Mouse (Mus musculus) midbrain, embryonic 10.5 days (tissue): ENCODE measurements at regions not wholly inside any gene's neighbourhood (a gene's known extent, or its start where the extent isn't known, plus 50 kb on each side); places are given as distances from the start of the nearest gene placed in this dataset.

Source experiments
- DNase-seq: peaks from one replicate; pipeline ENCODE4 v3.0.0-alpha.2; 2017; ENCODE audit warnings: low spot score
- H3K27ac ChIP-seq: fragments of 300-500 bp; sonication (generic); replicated peaks from 2 replicates; pipeline ENCODE4 v1.5.1; 2016; ENCODE audit warnings: mild to moderate bottlenecking
- H3K27me3 ChIP-seq: fragments of 300-500 bp; sonication (generic); 2 replicates; pipeline ENCODE4 v1.6.1; 2016; ENCODE audit warnings: low read depth, mild to moderate bottlenecking; ENCODE audit not compliant: poor library complexity, severe bottlenecking
- H3K36me3 ChIP-seq: fragments of 300-500 bp; sonication (generic); 2 replicates; pipeline ENCODE4 v1.6.1; 2016; ENCODE audit warnings: mild to moderate bottlenecking, moderate library complexity
- H3K4me1 ChIP-seq: fragments of 300-500 bp; sonication (generic); 2 replicates; pipeline ENCODE4 v1.6.1; 2016
- H3K4me3 ChIP-seq: fragments of 300-500 bp; sonication (generic); 2 replicates; pipeline ENCODE4 v1.5.1; 2016; ENCODE audit warnings: mild to moderate bottlenecking, moderate library complexity
- H3K9me3 ChIP-seq: fragments of 300-500 bp; sonication (generic); replicated peaks from 2 replicates; pipeline ENCODE4 v1.6.1; 2016; ENCODE audit warnings: mild to moderate bottlenecking
- WGBS: fragments of 180-500 bp; shearing (Covaris S2); methylation state at CpG from one replicate; pipeline ENCODE4 v1.1.7; 2016; 5-methylcytosine and 5-hydroxymethylcytosine counted together

DNA sequence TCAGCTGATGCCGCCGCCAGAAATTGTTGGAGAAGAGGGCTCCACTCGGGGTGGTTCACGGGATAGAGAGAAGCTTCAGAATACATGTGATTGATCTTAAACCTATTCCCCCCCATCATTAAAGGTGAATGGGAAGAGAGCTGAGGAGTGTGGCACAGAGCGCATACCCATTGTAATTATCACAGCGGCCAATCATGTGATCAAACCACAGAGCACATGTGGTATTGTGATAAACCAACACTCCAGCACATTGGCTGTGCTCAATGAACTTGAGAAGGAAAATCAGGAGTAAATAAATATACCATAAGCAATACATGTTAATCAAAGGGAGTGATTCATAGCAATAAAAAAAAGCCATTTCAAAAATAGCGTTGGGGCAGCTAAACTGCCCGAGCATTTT lies 355.5 kb upstream of the Runx1 start:
- no peaks in the 10 kb centered on the region for H3K36me3 ChIP-seq
- WGBS = 94% methylated on average over 8 of the region's 8 CpGs
- no peak overlapping the region for H3K27ac ChIP-seq

DNA sequence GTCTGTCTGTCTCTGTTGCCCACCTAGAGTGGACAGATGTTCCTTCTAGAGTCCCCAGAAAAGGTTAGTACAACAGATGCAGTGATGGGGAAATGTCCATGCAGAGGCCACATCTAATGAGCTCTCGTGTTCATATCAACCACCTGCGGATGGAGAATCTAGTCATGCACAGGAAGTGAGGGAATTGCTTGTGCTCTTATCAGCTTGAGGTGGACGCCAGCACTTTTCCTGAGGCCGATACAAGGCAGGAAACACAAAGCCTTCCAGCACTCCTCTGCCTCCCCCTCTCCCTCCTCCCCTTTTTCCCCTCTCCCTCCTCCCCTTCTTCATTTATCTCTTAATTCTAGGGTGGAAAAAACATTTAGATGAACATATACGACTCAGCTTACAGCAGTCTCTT lies 354.3 kb upstream of the Runx1 start:
- H3K27me3 ChIP-seq = no peaks in the 10 kb centered on the region
- no peaks in the 10 kb centered on the region for H3K9me3 ChIP-seq
- WGBS = 89% methylated on average over 5 of the region's 5 CpGs
- H3K4me3 ChIP-seq = no peak overlapping the region
- H3K4me1 ChIP-seq = no peaks in the 10 kb centered on the region
- H3K27ac ChIP-seq = no peak overlapping the region
- H3K36me3 ChIP-seq = no peaks in the 10 kb centered on the region
- no peak for DNase-seq

More for the DNA sequence above, 355.5 kb upstream of the Runx1 start:
- no peak overlapping the region for H3K4me3 ChIP-seq
- no peak for DNase-seq
- H3K9me3 ChIP-seq = no peaks in the 10 kb centered on the region
- no peaks in the 10 kb centered on the region for H3K4me1 ChIP-seq
- no peaks in the 10 kb centered on the region for H3K27me3 ChIP-seq

GRCm38 (mm10) chr16:93166667-93167066 lies 340.7 kb upstream of the Runx1 start:
- WGBS = 85% methylated on average over 3 of the region's 3 CpGs
- Histone ChIP-seq H3K4me3 (no peak overlapping the region), H3K9me3 (no peaks in the 10 kb centered on the region), H3K27me3 (no peaks in the 10 kb centered on the region), H3K4me1 (no peaks in the 10 kb centered on the region), H3K27ac (no peak overlapping the region), H3K36me3 (no peaks in the 10 kb centered on the region)
- no peak for DNase-seq

- 85% methylated on average over 8 of the region's 8 CpGs for WGBS
- H3K36me3 ChIP-seq = no peaks in the 10 kb centered on the region
- H3K4me3 ChIP-seq = no peak overlapping the region
- no peaks in the 10 kb centered on the region for H3K9me3 ChIP-seq
- DNase-seq = no peak
- no peaks in the 10 kb centered on the region for H3K4me1 ChIP-seq
- no peaks in the 10 kb centered on the region for H3K27me3 ChIP-seq
- no peak overlapping the region for H3K27ac ChIP-seq
These were observed 332.7 kb upstream of the Runx1 start for GRCm38 (mm10) chr16:93158526-93159226.

GRCm38 (mm10) chr16:93153545-93154329 lies 327.8 kb upstream of the Runx1 start:
- 88% methylated on average over 14 of the region's 14 CpGs for WGBS
- no peaks in the 10 kb centered on the region; the same call in 1 of the 2 replicates for H3K4me1 ChIP-seq
- no peaks in the 10 kb centered on the region for H3K36me3 ChIP-seq
- no peaks in the 10 kb centered on the region for H3K9me3 ChIP-seq
- no peaks in the 10 kb centered on the region for H3K27me3 ChIP-seq
- DNase-seq = no peak
- H3K27ac ChIP-seq = no peak overlapping the region
- H3K4me3 ChIP-seq = no peak overlapping the region

GRCm38 (mm10) chr16:93152765-93153489 lies 327.0 kb upstream of the Runx1 start:
- H3K27ac ChIP-seq = no peak overlapping the region
- WGBS = 60% methylated on average over 14 of the region's 14 CpGs
- H3K36me3 ChIP-seq = no peaks in the 10 kb centered on the region
- H3K4me1 ChIP-seq = no peaks in the 10 kb centered on the region; the same call in 1 of the 2 replicates
- no peaks in the 10 kb centered on the region for H3K27me3 ChIP-seq
- H3K4me3 ChIP-seq = no peak overlapping the region
- DNase-seq = no peak
- H3K9me3 ChIP-seq = no peaks in the 10 kb centered on the region

DNA sequence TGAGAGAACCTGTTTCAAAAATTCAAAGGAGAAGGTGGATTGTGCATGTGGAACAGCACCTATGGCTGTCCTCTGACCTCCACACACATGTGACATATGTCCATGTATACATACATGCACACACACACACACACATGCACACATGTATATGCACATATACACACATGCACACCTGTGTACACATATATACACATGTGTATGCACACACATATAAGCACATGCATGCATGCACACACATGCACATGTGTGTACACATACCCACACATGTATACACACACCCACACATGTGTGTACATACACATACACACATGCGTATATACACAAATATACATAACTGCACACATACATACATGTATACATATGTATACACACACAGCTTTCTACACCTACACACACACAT lies 326.1 kb upstream of the Runx1 start:
- DNase-seq = no peak
- no peak overlapping the region for H3K4me3 ChIP-seq
- 100% methylated on average over 1 of the region's 1 CpGs for WGBS

GRCm38 (mm10) chr16:93151652-93152051 lies 325.7 kb upstream of the Runx1 start:
- Histone ChIP-seq H3K4me1 (no peaks in the 10 kb centered on the region; the same call in 1 of the 2 replicates), H3K4me3 (no peak overlapping the region), H3K27ac (no peak overlapping the region), H3K36me3 (no peaks in the 10 kb centered on the region), H3K9me3 (no peaks in the 10 kb centered on the region), H3K27me3 (no peaks in the 10 kb centered on the region)
- WGBS = 96% methylated on average over 2 of the region's 2 CpGs
- no peak for DNase-seq

More for the DNA sequence above, 326.1 kb upstream of the Runx1 start:
- Histone ChIP-seq H3K27ac (no peak overlapping the region), H3K9me3 (no peaks in the 10 kb centered on the region), H3K36me3 (no peaks in the 10 kb centered on the region), H3K27me3 (no peaks in the 10 kb centered on the region), H3K4me1 (no peaks in the 10 kb centered on the region; the same call in 1 of the 2 replicates)

DNA sequence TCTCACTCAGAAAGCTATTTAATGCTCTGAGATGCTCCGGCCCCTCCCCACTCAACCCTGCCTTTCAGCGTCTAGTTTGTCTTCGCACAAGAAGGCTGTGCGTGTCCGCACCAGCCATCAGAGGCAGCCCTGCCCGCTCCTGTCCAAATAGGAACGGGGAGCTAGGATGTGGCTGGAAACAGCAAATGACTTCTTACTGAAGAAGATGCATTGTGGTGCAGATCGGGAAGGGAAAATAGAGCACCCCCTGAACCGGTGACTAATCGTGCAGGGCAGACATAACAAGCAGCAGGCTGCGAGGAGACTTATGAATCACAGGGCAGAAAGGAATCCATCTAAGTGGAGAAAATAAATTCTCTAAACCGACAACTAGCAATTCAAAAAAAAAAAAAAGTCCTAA lies 324.5 kb upstream of the Runx1 start:
- no peak overlapping the region for H3K27ac ChIP-seq
- H3K36me3 ChIP-seq = no peaks in the 10 kb centered on the region

GRCm38 (mm10) chr16:93147525-93148222 lies 321.7 kb upstream of the Runx1 start:
- H3K36me3 ChIP-seq = no peaks in the 10 kb centered on the region
- H3K27ac ChIP-seq = no peak overlapping the region
- no peak for DNase-seq
- WGBS = 80% methylated on average over 5 of the region's 5 CpGs
- no peaks in the 10 kb centered on the region for H3K9me3 ChIP-seq
- no peaks in the 10 kb centered on the region for H3K27me3 ChIP-seq
- no peak overlapping the region for H3K4me3 ChIP-seq
- no peaks in the 10 kb centered on the region for H3K4me1 ChIP-seq

More for the DNA sequence above, 324.5 kb upstream of the Runx1 start:
- 82% methylated on average over 12 of the region's 12 CpGs for WGBS
- DNase-seq = no peak
- no peak overlapping the region for H3K4me3 ChIP-seq
- no peaks in the 10 kb centered on the region for H3K9me3 ChIP-seq
- no peaks in the 10 kb centered on the region for H3K27me3 ChIP-seq
- no peaks in the 10 kb centered on the region; the same call in 1 of the 2 replicates for H3K4me1 ChIP-seq

GRCm38 (mm10) chr16:93146812-93147211 lies 320.9 kb upstream of the Runx1 start:
- no peak overlapping the region for H3K27ac ChIP-seq
- 91% methylated on average over 3 of the region's 3 CpGs for WGBS
- no peaks in the 10 kb centered on the region for H3K36me3 ChIP-seq
- no peaks in the 10 kb centered on the region for H3K27me3 ChIP-seq
- H3K4me1 ChIP-seq = no peaks in the 10 kb centered on the region
- no peak overlapping the region for H3K4me3 ChIP-seq
- DNase-seq = no peak
- no peaks in the 10 kb centered on the region for H3K9me3 ChIP-seq

- Histone ChIP-seq H3K4me1 (no peaks in the 10 kb centered on the region), H3K27me3 (0 out of 2 replicates have a peak, but pooled peaks cover 3% of the 10 kb centered on the region), H3K27ac (no peak overlapping the region), H3K4me3 (no peak overlapping the region), H3K36me3 (no peaks in the 10 kb centered on the region), H3K9me3 (no peaks in the 10 kb centered on the region)
- whole genome bisulfite sequencing = 73% methylated on average over 3 of the region's 3 CpGs
- no peak for DNase-seq
These were observed 319.7 kb upstream of the Runx1 start for GRCm38 (mm10) chr16:93145617-93146016.
